Mouse (Mus musculus): ENCODE measurements at regions not wholly inside any gene's neighbourhood (a gene's known extent, or its start where the extent isn't known, plus 50 kb on each side); places are given as distances from the start of the nearest gene placed in this dataset.

- no peak overlapping the region for H3K27ac ChIP-seq (replicated peaks; ENCODE audit: low read depth, low read length)
- H3K4me1 ChIP-seq (ENCODE audit: control insufficient read depth, insufficient read depth, insufficient read length, low read length): no peaks in the 10 kb centered on the region
- H3K4me3 ChIP-seq (ENCODE audit: insufficient read depth, low read depth, low read length): no peak overlapping the region
Observed at GRCm38 (mm10) chr4:127810899-127811510, 159.7 kb downstream of the CK137956 start.

DNA sequence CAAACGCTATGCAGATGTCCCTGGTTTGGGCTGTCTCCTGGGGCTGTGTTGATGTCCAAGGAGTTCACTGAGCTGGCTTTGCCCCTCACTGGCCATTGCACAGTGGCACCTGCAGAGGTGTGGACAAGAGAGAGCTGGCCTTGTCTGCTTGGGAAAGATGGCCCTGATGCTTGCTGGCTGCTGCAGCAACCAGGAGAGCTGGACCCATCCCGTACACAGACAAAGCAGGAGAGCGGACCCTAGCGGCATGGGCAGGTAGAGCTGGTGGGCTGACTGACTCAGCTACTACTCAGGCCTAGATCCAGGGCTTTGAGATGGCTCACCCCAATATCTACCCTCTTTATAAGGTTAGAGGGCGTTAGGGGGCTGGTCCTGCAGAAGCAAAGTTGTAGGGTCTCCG, 161.7 kb downstream of the CK137956 start:
- H3K27ac ChIP-seq (replicated peaks; ENCODE audit: low read depth, low read length): no peak overlapping the region
- no peaks in the 10 kb centered on the region for H3K4me1 ChIP-seq (ENCODE audit: control insufficient read depth, insufficient read depth, insufficient read length, low read length)
- H3K4me3 ChIP-seq (ENCODE audit: insufficient read depth, low read depth, low read length): no peak overlapping the region

DNA sequence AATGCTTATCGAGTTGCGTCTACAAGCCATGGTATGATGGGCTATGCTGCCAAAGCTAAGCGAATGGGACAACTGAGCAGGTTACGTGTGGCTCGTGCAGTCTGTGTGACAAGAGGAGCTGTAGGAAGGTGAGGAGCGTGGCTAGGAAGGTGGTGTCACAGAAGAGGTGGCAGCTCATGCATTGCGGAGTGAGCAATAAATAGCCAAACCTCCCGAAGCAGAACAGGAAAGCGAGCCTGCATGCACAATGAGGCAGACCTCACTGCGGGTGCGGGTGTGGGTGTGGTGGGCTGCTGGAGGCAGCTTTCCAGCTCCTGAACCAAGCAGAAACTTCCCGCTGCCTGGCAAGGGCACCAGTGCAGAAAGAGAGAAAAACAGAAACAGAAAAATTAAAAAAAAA, 181.5 kb downstream of the CK137956 start:
- no peak overlapping the region for H3K4me3 ChIP-seq (ENCODE audit: insufficient read depth, low read depth, low read length)
- H3K27ac ChIP-seq (replicated peaks; ENCODE audit: low read depth, low read length): no peak overlapping the region
- no peaks in the 10 kb centered on the region for H3K4me1 ChIP-seq (ENCODE audit: control insufficient read depth, insufficient read depth, insufficient read length, low read length)

DNA sequence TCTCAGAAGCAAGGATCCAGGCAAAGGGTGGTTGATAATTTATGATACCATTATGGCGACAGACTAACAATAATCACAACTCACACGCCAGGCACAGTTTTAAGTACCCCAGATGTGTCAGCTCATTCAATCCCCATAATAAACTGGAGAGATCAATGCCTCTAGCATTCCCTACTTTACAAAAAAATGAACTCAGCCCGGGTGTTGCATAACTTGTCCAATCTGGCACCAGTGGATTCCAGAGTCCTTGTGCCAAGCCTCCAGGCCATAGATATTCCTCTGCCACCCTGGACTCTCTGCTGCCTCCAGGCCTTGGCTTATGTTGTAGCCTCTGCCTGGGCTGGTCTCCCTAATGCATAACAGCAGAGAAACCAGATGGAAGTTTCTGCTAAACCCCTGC, 185.0 kb downstream of the CK137956 start:
- Histone ChIP-seq H3K4me3 (ENCODE audit: insufficient read depth, low read depth, low read length) (no peak overlapping the region), H3K27ac (replicated peaks; ENCODE audit: low read depth, low read length) (no peak overlapping the region), H3K4me1 (ENCODE audit: control insufficient read depth, insufficient read depth, insufficient read length, low read length) (no peaks in the 10 kb centered on the region)

DNA sequence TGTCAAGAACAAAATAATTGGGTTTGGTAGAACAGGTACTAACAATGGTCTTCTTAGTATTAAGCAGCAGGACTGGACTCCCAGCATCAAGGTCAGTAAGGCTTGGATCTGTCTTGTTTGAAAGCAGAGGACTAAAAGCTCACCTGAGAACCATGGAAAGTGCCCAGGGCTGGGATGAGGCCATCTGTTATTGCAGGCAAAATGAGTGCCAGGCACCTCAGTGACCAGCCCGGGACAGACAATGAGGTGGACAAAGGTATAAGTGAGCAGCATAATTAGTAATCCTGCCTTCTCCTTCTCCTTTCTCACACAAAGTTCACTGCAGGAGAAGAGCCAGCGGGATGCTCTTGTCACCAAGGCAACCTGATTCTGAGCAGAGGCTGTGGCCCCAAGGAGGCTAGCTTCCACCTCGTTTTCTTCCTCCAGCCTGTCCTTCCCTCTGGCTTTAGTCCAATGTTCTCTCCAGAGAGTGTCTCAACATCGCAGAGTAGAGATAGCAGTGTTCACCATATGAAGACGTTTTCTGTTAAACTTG, 198.7 kb downstream of the CK137956 start:
- H3K4me3 ChIP-seq (ENCODE audit: insufficient read depth, low read depth, low read length): no peak overlapping the region
- H3K27ac ChIP-seq (replicated peaks; ENCODE audit: low read depth, low read length): no peak overlapping the region
- H3K4me1 ChIP-seq (ENCODE audit: control insufficient read depth, insufficient read depth, insufficient read length, low read length): no peaks in the 10 kb centered on the region

DNA sequence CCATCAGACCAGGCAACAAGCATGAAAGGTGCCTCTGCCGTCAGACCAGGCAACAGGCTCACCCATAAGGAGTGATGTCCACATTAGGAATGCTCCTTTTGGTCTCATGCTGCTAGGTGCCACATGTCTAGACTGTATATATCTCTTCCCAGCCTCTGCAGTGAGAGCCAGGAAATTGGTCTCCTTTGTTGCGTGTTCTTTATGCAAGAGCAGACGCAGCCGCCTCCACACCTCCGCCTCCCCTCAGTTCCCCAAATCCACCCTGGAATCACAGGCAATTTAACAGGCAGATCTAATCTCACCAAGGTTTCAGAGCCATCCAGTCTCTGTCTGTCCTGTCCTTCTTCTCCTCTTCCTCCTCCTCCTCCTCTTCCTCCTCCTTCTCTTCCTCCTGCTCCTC, 207.0 kb downstream of the CK137956 start:
- H3K4me3 ChIP-seq (ENCODE audit: insufficient read depth, low read depth, low read length): no peak overlapping the region
- H3K4me1 ChIP-seq (ENCODE audit: control insufficient read depth, insufficient read depth, insufficient read length, low read length): no peaks in the 10 kb centered on the region
- no peak overlapping the region for H3K27ac ChIP-seq (replicated peaks; ENCODE audit: low read depth, low read length)

DNA sequence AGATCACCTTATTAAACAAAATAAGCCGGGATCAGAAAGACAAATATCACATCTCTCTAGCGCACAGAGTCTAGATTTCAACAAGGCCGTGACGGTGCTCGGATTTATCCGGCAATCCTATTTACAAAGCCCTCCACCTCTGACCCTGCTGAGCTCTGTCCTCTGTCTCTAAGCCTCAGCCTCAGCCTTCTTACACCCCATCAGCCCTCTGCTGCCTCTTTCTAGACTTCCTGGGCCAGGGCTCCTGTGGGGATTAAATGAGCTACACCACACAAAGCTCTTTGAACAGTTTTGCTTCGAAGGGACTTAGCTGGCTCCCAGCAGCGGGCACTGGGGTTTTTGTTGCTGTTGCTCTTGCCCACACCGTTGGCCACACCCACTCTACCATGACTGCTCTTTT, 211.8 kb downstream of the CK137956 start:
- no peak overlapping the region for H3K4me3 ChIP-seq (ENCODE audit: insufficient read depth, low read depth, low read length)
- H3K4me1 ChIP-seq (ENCODE audit: control insufficient read depth, insufficient read depth, insufficient read length, low read length): no peaks in the 10 kb centered on the region
- no peak overlapping the region for H3K27ac ChIP-seq (replicated peaks; ENCODE audit: low read depth, low read length)

DNA sequence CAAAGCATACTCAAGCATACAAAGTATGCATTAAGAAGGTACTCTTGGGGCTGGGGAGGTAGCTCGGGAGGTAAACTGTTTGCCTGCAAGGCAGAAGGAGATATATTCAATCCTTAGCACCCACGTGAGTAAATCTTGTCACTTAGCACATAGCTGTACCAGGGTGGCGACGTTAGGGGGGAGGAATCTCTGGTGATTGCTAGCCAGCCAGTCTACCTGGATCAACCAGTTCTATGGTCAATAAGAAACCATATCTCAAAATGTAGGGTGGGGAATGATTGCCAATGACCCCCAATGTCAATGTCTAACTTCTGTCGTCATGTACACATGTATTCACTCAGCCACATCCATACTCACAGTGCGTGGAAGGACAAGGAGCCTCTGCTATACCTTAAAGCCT, 214.5 kb downstream of the CK137956 start:
- Histone ChIP-seq H3K4me1 (ENCODE audit: control insufficient read depth, insufficient read depth, insufficient read length, low read length) (no peaks in the 10 kb centered on the region), H3K4me3 (ENCODE audit: insufficient read depth, low read depth, low read length) (no peak overlapping the region), H3K27ac (replicated peaks; ENCODE audit: low read depth, low read length) (no peak overlapping the region)

- Histone ChIP-seq H3K4me1 (ENCODE audit: control insufficient read depth, insufficient read depth, insufficient read length, low read length) (no peaks in the 10 kb centered on the region), H3K27ac (replicated peaks; ENCODE audit: low read depth, low read length) (no peak overlapping the region), H3K4me3 (ENCODE audit: insufficient read depth, low read depth, low read length) (no peak overlapping the region)
Observed at GRCm38 (mm10) chr4:127750781-127751180, 220.0 kb downstream of the CK137956 start.

DNA sequence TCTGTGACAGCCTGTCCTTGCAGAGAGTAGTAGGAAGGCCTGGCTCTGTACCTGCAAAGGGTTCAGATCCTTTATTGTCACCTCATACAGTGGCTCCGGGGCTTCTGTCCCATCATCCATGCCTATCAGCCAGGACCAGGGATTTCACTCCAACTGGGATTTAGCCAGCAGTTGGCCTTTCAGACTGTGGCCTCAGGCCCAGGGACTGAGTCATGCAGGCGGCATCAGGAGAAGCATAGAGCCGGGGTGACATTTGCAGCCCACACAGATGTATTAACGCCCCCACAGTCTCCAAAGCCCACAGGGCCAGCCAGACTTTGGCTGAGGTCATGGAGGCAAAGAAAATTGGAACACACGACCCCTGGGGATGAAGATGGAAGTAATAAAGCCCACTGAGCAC, 222.9 kb downstream of the CK137956 start:
- Histone ChIP-seq H3K4me3 (ENCODE audit: insufficient read depth, low read depth, low read length) (no peak overlapping the region), H3K4me1 (ENCODE audit: control insufficient read depth, insufficient read depth, insufficient read length, low read length) (no peaks in the 10 kb centered on the region), H3K27ac (replicated peaks; ENCODE audit: low read depth, low read length) (no peak overlapping the region)

DNA sequence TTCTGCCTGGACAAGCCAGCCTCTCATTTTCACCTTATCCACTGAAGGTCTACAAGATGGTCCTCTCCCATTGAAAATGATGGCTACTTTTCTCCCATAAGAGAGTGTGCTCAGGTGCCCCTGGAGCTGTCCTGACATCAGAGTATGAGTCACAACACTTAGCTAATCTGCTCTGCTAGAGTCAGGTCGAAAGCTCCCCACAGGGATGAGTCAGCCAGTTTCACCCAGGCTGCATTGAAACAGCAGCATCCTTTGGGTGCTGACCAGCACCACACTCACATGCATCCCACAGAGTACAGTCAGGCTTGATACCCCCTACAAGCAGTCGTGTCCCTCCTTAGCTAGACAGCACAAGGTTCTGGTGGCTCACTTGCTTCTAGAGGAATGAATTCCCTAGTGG, 234.0 kb downstream of the CK137956 start:
- Histone ChIP-seq H3K27ac (replicated peaks; ENCODE audit: low read depth, low read length) (no peak overlapping the region), H3K4me1 (ENCODE audit: control insufficient read depth, insufficient read depth, insufficient read length, low read length) (no peaks in the 10 kb centered on the region), H3K4me3 (ENCODE audit: insufficient read depth, low read depth, low read length) (no peak overlapping the region)

- Histone ChIP-seq H3K4me3 (ENCODE audit: insufficient read depth, low read depth, low read length) (no peak overlapping the region), H3K27ac (replicated peaks; ENCODE audit: low read depth, low read length) (no peak overlapping the region), H3K4me1 (ENCODE audit: control insufficient read depth, insufficient read depth, insufficient read length, low read length) (no peaks in the 10 kb centered on the region)
Observed at GRCm38 (mm10) chr4:127736151-127736550, 234.6 kb downstream of the CK137956 start.

DNA sequence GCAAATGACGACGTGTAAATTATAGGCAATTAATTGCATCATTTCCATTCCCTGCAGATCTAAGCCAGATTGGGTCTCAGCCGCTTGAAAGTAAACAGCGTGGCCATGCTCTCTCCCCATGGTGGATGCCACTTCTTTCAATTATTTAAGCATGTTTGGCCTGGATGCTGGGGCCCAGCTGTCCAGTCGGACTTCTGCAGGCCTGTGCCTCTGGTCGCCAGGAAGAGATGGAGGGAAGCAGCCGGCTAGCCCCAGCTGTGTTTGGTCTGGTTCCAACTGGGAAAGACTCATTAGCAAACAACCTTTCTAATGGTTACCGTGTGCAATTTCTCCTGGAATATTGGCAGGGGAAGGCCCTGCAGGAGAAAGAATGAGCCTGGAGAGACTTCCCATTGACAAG, 236.1 kb downstream of the CK137956 start:
- no peak overlapping the region for H3K27ac ChIP-seq (replicated peaks; ENCODE audit: low read depth, low read length)
- H3K4me1 ChIP-seq (ENCODE audit: control insufficient read depth, insufficient read depth, insufficient read length, low read length): no peaks in the 10 kb centered on the region
- H3K4me3 ChIP-seq (ENCODE audit: insufficient read depth, low read depth, low read length): no peak overlapping the region

GRCm38 (mm10) chr4:127718661-127719060, 252.1 kb downstream of the CK137956 start:
- Histone ChIP-seq H3K27ac (replicated peaks; ENCODE audit: low read depth, low read length) (no peak overlapping the region), H3K4me1 (ENCODE audit: control insufficient read depth, insufficient read depth, insufficient read length, low read length) (no peaks in the 10 kb centered on the region), H3K4me3 (ENCODE audit: insufficient read depth, low read depth, low read length) (no peak overlapping the region)

DNA sequence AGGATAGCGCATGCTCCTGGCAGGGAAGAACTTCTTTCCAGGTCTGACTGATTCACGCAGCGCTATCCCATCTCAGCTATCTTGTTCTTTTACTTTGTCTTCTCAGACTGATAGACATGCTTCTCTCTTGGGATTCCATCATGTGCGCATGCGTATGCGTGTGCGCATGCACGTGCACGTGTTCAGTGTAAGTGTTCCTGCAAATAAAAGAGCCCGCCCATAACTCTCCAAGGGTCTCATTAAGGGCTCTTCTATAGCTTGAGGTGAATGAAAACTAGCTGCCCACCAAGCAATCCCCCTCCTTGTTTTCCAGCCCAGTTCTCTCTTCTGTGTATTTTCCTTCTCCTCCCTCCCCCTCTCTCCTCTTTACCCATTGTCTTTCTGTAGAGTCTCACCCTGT, 258.5 kb downstream of the CK137956 start:
- no peak overlapping the region for H3K27ac ChIP-seq (replicated peaks; ENCODE audit: low read depth, low read length)
- H3K4me3 ChIP-seq (ENCODE audit: insufficient read depth, low read depth, low read length): no peak overlapping the region
- H3K4me1 ChIP-seq (ENCODE audit: control insufficient read depth, insufficient read depth, insufficient read length, low read length): no peaks in the 10 kb centered on the region

- no peaks in the 10 kb centered on the region for H3K4me1 ChIP-seq (ENCODE audit: control insufficient read depth, insufficient read depth, insufficient read length, low read length)
- H3K27ac ChIP-seq (replicated peaks; ENCODE audit: low read depth, low read length): no peak overlapping the region
- H3K4me3 ChIP-seq (ENCODE audit: insufficient read depth, low read depth, low read length): no peak overlapping the region
Observed at GRCm38 (mm10) chr4:127710816-127711215, 259.9 kb downstream of the CK137956 start.
